Mouse (Mus musculus): ENCODE results near the gene Gm9936. TPM values are rescaled to one million over a fixed set of nuclear protein-coding genes. Genes with fewer than 3 reads are reported as not detected.
A peak's percentile ranks its signal among the peaks of the same experiment; 100 is the strongest.
"Not testable (repeated sequence)": the region's sequence is repeated elsewhere in the genome, so short reads cannot be mapped to it uniquely, and the experiment has no call there.

The Gm9936 gene
- total RNA-seq, 2 experiments from 2014 or later, result 0.21 TPM; not detected in 1

DNA sequence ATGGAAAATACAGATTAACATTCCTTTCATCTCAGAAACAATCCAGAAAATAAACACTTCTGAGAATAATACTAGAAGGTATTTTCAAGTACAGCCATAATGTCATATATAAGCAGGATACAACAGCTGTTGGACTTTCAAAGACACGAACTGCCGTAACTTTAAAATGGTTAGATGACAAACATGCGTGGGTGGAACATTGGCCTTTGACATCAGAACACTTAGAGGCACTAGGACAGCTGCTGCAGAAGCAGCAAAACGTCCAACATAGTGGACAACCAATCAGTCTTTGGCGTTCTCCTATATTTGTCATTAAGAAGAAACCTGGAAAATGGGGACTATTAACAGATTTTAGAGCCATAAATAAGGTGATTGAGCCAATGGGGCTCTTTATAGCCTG is 18.0 kb downstream of the Gm9936 start:
- not testable (repeated sequence) for DNase-seq

- DNase-seq, result no peak
Measured at GRCm38 (mm10) chr5:114836886-114837285, 21.6 kb downstream of the Gm9936 start.

DNA sequence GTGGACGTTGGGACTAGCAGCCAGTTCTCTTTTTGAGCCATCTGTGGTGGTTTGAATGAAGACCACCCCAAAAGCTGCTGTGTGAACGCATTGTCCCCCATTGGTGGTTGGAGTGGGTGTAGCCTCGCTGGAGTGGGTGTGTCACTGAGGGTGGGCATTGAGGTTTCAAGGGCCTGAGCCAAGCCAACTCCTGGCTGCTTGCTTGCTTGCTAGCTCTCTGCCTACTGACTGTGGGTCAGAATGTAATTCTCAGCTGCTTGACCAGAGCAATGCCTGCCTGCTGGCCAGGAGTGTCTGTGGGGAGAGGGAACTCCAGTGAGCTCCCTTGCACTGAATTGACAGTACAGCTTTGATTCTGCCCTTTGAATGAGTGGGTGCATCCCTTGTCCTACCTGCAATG is 28.7 kb downstream of the Gm9936 start:
- no peak for DNase-seq

GRCm38 (mm10) chr5:114827427-114827826 is 31.1 kb downstream of the Gm9936 start:
- DNase-seq, result no peak

DNA sequence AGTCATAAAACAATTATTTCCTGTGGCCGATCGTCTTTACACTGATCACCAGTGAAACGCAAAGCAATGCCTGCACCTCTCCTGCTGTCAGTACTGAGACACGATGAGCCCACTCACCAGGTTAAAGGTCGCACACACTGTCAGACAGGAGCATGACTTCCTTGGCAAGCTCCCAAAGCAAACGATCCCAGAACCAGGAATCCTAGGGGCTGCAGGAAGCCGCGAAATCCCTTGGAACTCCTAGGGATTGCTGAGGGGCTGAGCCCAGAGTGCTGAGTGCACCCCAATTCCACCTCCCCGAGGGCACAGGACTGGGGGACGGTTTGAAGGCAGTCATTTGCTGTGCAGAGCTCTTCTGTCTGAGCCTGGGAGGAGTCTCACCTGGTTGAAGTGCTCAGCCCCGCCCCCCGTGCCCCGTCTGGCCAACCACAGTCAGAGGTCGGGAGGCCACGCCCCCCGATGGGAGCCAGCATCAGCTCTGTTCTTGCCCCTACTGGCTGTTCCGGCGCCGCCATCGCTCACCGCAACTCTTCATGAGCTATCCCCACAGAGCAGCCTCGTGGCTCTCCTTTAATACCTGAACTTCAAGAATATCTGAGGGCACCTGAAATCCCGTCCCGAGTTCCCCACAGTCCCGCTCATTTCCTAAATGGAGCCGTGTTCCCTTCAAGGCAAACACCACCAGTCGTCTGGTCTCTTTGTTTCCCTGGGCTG is 32.3 kb downstream of the Gm9936 start:
- DNase-seq, result peak; percentile 82

- peak; percentile 47 for DNase-seq
Measured at GRCm38 (mm10) chr5:114824197-114824596, 34.3 kb downstream of the Gm9936 start.

GRCm38 (mm10) chr5:114822796-114823688 is 35.4 kb downstream of the Gm9936 start, which contains the start of gene 1500011B03Rik:
Gene 1500011B03Rik (minus strand): TSS chr5:114823468.
- DNase-seq, result peak; percentile 82

DNA sequence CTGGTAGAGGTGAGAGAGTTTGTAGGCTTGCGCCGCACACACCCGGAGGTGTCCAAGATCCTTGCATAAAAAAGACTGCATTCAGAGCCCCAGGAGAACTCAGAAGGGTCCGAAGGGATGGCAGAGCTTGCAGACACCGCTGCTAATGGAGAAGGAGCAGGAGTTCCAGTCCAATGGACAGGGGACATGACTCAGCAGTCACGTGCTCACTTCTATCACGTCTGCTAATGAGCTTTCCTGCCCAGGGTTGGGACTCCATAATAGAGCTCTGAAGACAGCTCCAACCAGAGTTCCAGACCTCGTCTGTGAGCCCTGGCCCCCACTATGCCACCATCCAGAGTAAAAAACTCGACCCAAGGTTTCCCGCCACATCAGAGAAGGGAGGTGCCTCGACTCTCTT is 40.4 kb downstream of the Gm9936 start:
- no peak for DNase-seq

DNA sequence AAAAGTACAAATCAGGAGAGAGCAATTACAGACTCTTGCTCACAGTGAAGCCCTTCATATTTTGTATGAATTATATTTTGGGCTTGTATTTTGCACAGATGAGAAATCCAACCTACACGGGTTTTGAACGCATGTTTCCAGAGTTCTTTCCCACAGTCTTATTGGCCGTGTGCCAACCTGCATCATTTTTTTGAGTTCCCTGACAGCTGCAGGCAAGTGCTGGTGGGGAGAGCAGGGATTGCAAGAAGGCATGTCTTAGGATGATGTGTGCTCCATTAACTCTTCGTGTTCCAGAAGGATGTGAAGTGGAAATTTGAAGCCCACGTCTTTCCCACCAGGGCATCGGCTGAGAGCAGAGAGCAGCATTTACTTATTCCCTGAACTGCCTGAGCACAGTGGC is 41.9 kb downstream of the Gm9936 start:
- no peak for DNase-seq

DNA sequence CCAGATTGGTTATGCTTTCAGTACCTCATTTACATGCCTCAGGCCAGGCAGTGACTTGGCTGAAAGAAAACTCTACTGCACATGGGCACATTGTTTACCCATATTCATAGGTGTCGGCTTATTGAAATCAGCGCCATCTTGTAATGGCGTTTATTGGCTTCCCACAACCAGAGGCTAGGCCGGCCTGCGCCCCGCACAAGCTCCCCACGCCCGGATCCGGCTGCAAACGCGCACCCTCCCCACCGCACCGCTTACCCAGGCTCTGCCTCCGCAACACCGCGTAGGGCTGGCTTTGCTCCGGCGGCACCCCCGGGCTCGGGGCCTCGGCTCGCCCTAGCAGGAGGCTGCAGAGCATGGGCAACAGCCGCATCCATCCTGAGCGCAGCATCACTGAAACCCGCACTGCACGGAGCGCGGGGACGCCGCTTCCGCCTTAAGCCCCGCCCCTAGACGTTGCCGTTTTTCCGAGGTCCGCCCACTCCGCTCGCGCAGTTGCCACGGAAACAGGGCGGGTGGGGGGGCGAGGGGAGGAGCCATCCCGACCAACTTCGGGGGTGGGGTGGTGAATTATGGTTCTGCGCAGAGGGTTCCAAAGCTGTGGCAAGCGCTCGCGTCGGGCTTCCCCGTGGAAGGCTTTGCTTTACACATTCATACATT is 44.8 kb downstream of the Gm9936 start:
- peak; percentile 91 for DNase-seq

DNA sequence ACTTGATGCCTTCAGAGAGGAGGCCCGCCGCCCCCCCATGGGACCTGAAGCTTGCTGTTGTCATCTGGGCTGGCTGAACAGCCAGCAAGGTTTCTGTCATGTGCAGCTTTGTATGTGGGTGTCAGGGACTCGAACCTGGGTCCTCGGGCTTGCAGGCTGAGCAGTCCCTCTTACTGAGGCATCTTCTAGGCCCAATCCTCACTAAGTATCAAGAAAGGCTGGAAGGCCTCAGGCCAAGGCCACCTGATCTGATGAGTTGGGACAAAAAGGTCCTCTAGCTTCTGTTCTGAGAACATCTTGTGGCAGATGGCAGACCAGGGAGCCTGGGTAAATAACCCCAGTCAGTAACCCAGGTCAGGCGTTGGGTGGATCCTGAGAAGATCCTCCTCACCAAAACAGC is 48.7 kb downstream of the Gm9936 start:
- DNase-seq, result no peak

DNA sequence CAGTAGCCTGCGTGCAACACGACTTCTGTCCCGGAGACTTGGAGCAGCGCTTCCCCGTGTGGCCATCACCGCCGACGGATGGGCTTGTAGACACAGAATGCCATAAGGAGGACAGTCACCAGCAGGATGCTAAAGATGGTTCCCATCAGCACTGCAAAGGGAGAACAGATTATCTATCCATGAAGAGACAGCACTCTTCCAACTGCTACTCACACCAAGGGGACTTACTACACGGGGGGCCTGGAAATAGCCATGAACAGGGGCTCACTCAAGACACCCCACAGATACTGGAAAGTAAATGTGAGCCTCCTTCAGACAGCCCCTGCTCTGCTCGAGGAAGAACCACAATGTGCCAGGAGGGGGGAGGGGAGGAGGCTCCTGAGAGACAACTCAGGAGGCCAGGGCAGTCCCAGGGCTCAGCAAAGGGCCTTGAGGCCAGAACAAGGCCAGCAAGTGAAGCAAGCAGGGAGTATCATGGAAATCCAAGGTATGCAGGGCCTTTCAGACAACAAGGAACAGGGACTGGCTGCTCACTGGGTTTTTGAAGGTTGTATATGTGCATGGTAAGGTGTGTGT is 49.2 kb downstream of the Gm9936 start:
- DNase-seq, result peak; percentile 79

GRCm38 (mm10) chr5:114808385-114808784 is 50.1 kb downstream of the Gm9936 start:
- DNase-seq, result no peak

- no peak for DNase-seq
Measured at GRCm38 (mm10) chr5:114807893-114808292, 50.6 kb downstream of the Gm9936 start.

DNA sequence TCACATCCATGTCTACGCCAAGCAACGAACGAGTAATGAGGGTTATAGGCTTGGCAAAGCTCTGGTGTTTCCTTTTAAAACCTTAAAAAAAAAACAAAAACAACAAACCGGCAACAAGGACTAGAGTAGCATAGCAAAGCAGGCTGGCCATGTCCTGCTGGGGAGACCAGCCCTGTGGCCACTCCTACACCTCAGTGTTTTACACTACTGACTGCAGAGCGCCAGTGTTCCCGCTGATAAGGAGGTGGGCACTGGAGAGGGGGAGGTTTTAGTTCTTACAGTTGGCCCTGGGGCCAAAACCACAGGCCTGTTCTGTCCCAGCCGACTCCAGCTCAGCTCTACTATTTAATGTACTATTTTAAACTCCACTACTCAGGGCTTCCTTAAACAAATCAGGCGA is 51.0 kb downstream of the Gm9936 start:
- no peak for DNase-seq

DNA sequence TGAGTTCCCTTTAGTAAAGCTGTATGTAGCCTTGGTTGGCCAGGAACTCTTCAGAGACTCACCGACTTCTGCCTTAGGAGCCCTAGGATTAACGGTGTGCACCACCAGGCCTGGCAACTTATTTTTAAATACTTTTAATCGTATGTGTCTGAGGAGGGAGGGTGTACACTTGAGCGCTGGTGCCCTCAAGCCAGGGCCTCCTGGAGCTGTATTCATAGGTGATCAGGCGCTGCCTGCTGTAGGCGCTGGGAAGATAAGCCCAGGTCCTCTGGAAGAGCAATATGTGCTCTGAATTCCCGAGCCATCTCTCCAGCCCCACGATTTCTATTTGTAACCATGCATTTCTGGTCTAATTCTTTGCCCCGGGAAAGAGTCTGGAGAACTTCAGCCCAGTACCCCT is 51.4 kb downstream of the Gm9936 start:
- no peak for DNase-seq

- DNase-seq, result no peak
Measured at GRCm38 (mm10) chr5:114806636-114807035, 51.8 kb downstream of the Gm9936 start.

Small RNA genes lying within 50 kb of the gene (microRNA-seq; reads per million reads assigned to microRNA genes)
- gene Mir6240, result 17.5 reads per million, percentile 25 among the genes with 10 or more reads in this experiment

Other genes with a start within 250 kb of the Gm9936 start
- gene Trpv4, start 200.3 kb downstream of the Gm9936 start, total RNA-seq (2021), result 1 to 10 TPM; 2.8 to 2.9 TPM
- 10 to 100 TPM; 31.2 to 38.3 TPM for gene Gltp, start 167.7 kb downstream of the Gm9936 start, total RNA-seq (2021)
- 10 to 100 TPM in 1 of 2 experiments, 1 to 10 TPM in 1; 5.7 to 11.7 TPM for gene Tchp, start 150.9 kb downstream of the Gm9936 start, total RNA-seq (2021)
- 10 to 100 TPM; 91.7 to 95.0 TPM for gene Ankrd13a, start 84.0 kb downstream of the Gm9936 start, total RNA-seq (2021)
- 10 to 100 TPM; 45.3 to 63.5 TPM for gene Git2, start 83.2 kb downstream of the Gm9936 start, total RNA-seq (2021)
- 10 to 100 TPM; 39.1 to 55.8 TPM for gene 1500011B03Rik, start 35.2 kb downstream of the Gm9936 start, total RNA-seq (2021)
- gene 4930519G04Rik, start 5.0 kb downstream of the Gm9936 start, total RNA-seq (2021), result not detected
- 1 to 10 TPM; 4.3 to 8.2 TPM for gene Oasl2, start 38.3 kb upstream of the Gm9936 start, total RNA-seq (2021)
- gene Oasl1, start 64.6 kb upstream of the Gm9936 start, total RNA-seq (2021), result 1 to 10 TPM in 1 of 2 experiments, under 1 TPM in 1; 0.70 to 1.5 TPM
- gene 2210016L21Rik, start 83.5 kb upstream of the Gm9936 start, total RNA-seq (2021), result 10 to 100 TPM; 34.3 to 35.8 TPM
- 1 to 10 TPM; 1.7 to 3.3 TPM for gene Hnf1a, start 112.4 kb upstream of the Gm9936 start, total RNA-seq (2021)
- 10 to 100 TPM; 54.7 to 63.1 TPM for gene Sppl3, start 152.5 kb upstream of the Gm9936 start, total RNA-seq (2021)
- not detected for gene Gm10401, start 239.6 kb upstream of the Gm9936 start, total RNA-seq (2021)